Mouse (Mus musculus) small intestine, adult 2 months (tissue): ENCODE results near the gene Tuft1. TPM values are rescaled to one million over a fixed set of nuclear protein-coding genes. Genes with fewer than 3 reads are reported as not detected.
A peak's percentile ranks its signal among the peaks of the same experiment; 100 is the strongest.
"Not testable (repeated sequence)": the region's sequence is repeated elsewhere in the genome, so short reads cannot be mapped to it uniquely, and the experiment has no call there.

ENCODE experiments used
- H3K27ac ChIP-seq: fragments of 200-500 bp; 2 replicates; pipeline ENCODE4 v1.5.1; 2012; ENCODE audit warnings: low read depth, low read length, control low read depth, inconsistent platforms; ENCODE audit not compliant: insufficient read depth
- H3K27me3 ChIP-seq: fragments of 200-500 bp; 2 replicates; pipeline ENCODE4 v1.6.1; 2012; ENCODE audit warnings: mild to moderate bottlenecking, moderate library complexity, low read length, inconsistent platforms; ENCODE audit not compliant: control insufficient read depth, insufficient read depth
- H3K36me3 ChIP-seq: fragments of 200-500 bp; 2 replicates; pipeline ENCODE4 v1.6.1; 2012; ENCODE audit warnings: mild to moderate bottlenecking, low read length, control low read depth, inconsistent platforms; ENCODE audit not compliant: control insufficient read depth, insufficient read depth
- H3K4me1 ChIP-seq: fragments of 200-500 bp; 2 replicates; pipeline ENCODE4 v1.6.1; 2012; ENCODE audit warnings: low read length, inconsistent platforms, mixed read lengths; ENCODE audit not compliant: control insufficient read depth, insufficient read depth, insufficient read length
- H3K4me3 ChIP-seq: fragments of 200-500 bp; 2 replicates; pipeline ENCODE4 v1.5.1; 2012; ENCODE audit warnings: low read depth, mild to moderate bottlenecking, control low read depth, inconsistent platforms, low read length, moderate library complexity
- CTCF ChIP-seq: fragments of 200-500 bp; IDR thresholded peaks from 2 replicates; pipeline ENCODE4 v1.5.1; 2012; ENCODE audit warnings: low read depth, mild to moderate bottlenecking, control low read depth, inconsistent platforms, low read length, moderate library complexity, mixed read lengths; ENCODE audit not compliant: insufficient replicate concordance, insufficient read length; ENCODE audit errors: extremely low read depth
- POLR2A ChIP-seq: fragments of 200-500 bp; IDR thresholded peaks from 2 replicates; pipeline ENCODE4 v1.6.1; 2012; ENCODE audit warnings: low read depth, mild to moderate bottlenecking, control low read depth, inconsistent platforms, low read length, moderate library complexity
- WGBS: fragments of 180-500 bp; shearing (Covaris S2); methylation state at CpG from one replicate; pipeline ENCODE4 v1.1.7; 2018; 5-methylcytosine and 5-hydroxymethylcytosine counted together
- polyA plus RNA-seq: library from polyadenylated mRNA; depleted of rRNA; stranded (reverse); fragments of >200 nt; gene quantifications from 2 replicates; pipeline ENCODE4 v1.2.3, GENCODE M21; 2012; rRNA removed

Gene Tuft1
- polyA plus RNA-seq = 11.1 and 47.4 TPM in 2 replicates

DNA sequence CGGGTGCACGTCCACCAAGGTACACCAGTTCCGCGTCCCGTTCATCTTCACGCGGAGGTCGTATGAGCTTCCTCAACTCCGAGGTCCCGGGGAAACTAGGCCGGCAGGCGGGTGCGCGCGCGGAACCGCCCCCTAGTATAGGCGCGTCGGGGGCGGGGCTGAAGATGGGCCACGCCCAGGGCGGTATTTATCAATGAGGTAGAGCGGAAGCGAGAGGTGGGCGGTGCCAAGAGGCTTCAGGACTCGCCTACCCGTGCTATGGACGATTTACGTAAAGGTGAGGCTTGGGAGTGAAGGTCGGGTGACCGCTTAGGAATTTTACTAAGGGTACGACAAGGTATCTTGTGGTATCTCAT lies at the start of gene Tuft1:
TSS of gene Tuft1 (minus strand) at position 133 of the 356 bp plus-strand sequence.
- H3K4me1 ChIP-seq, H3K36me3 ChIP-seq, H3K27me3 ChIP-seq: not testable (repeated sequence)
- Histone ChIP-seq H3K4me3 (peak within 1 kb of the TSS; percentile 86), H3K27ac (peak within 1 kb of the TSS; percentile 81)
- 0% methylated on average over 22 of the region's 33 CpGs for WGBS

DNA sequence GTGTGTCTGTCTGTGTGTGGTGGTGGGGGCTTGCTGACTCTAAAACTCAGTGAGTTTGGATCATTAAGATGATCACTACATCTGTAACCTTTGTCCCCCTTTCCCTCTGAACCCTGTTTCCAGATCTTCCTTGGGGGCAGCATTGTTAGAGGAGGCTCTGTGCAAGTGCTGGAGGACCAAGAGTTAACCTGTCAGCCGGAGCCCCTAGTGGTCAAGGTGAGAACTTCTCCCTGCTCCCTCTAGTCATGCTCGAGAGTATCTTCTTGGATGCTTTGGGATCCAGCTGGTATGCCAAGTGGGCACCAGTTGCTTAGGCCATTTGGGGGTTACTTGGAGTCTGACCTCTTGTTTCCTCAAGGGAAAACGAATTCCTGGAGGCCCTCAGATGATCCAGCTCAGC lies 44.7 kb upstream of the Tuft1 start:
- not testable (repeated sequence) for H3K36me3 ChIP-seq, H3K27ac ChIP-seq, H3K27me3 ChIP-seq, H3K4me1 ChIP-seq, H3K4me3 ChIP-seq
- TF ChIP-seq CTCF = peak; percentile 37; the same call in 1 of the 2 replicates
- 10% methylated on average over 3 of the region's 3 CpGs for WGBS

DNA sequence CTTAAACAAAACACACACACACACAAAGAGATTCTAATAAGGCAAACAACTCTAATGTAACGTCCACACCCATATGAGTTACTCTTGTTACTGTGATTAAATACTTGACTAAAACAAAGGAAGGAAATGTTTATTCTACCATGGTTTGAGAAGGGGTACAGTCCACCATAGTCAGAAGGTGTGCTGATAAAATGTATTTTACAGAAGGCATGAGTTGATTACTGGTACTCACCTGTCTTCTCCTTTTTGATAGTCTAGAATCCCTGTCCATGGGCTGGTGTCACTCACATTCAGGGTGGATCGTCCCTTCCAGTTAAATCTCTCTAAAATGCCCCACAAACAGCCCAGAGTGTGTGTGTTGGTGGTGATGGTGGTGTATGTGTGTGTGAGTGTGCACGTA lies 44.2 kb upstream of the Tuft1 start:
- 75% methylated on average over 3 of the region's 3 CpGs for WGBS
- Histone ChIP-seq H3K4me1 (no peaks in the 10 kb centered on the region), H3K4me3 (no peak overlapping the region), H3K27me3 (no peaks in the 10 kb centered on the region), H3K36me3 (no peaks in the 10 kb centered on the region), H3K27ac (no peak overlapping the region)
- TF ChIP-seq POLR2A (no peak), CTCF (no peak)

DNA sequence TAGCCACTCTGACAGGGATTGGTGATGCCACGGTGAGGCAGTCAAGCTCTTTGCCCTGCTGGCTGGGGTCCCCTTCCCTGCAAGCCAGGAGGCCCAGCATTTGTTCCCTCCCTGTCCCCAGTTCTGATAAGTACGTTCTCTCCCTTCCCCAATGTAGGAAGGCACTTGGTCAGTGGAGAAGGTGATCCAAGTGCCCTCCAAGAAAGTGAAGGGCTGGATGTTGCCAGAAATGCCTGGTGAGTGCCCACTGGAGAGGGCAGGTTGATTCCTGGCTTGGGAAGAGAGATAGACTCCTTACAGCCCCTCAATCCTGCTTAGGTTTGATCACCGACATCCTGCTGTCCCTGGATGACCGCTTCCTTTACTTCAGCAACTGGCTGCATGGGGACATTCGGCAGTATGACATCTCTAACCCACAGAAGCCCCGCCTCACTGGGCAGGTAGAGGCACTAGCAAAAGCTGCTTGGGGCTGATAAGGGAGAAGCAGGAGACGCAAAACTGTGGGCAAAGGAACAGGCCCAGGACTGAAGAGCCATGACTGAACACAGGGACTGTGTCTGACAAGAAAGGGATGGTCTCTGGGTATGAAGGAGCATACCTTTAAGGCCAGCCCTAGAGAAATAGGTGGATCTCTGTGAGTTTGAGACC lies 43.6 kb upstream of the Tuft1 start:
- not testable (repeated sequence) for H3K36me3 ChIP-seq, H3K27me3 ChIP-seq, H3K27ac ChIP-seq, H3K4me3 ChIP-seq, H3K4me1 ChIP-seq
- WGBS = 84% methylated on average over 7 of the region's 7 CpGs

DNA sequence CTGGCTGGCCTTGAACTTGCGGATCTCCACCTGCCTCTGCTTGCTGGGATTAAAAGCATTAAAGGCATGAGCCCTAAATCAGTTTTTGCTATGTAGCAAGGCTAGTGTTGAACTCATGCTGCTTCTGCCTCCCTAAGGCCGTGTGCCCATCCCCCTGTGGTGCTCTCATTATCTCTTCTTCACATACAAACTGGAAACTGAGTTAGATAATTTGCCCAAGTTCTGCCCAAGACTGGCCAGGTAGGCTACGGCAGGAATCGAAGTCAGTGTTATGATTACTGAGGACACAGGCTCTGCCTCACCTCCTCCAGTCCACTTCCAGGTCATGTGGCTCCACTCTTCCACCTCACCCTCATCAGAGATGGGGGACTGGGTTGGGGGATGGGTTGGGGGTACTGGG lies 37.6 kb upstream of the Tuft1 start:
- not testable (repeated sequence) for H3K4me3 ChIP-seq, H3K27ac ChIP-seq, H3K27me3 ChIP-seq, H3K36me3 ChIP-seq, H3K4me1 ChIP-seq
- 93% methylated on average over 4 of the region's 4 CpGs for WGBS

DNA sequence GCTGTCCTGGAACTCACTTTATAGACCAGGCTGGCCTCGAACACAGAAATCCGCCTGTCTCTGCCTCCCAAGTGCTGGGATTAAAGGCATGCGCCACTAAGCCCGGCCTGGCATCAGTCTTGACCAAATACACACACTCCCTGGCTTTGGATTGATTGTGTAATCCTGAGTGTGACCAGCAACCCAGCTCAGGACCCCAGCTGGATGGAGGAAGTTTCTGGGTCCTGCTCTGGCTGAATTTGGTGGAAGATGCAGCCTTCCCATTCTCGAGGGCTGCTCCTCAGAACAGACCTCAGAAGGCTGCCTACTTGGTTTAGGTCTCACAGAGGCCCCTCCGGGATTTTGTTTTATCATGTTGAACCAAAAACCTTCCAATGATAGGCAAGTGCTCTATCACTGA lies 36.9 kb upstream of the Tuft1 start:
- not testable (repeated sequence) for H3K27ac ChIP-seq, H3K4me3 ChIP-seq, H3K36me3 ChIP-seq, H3K27me3 ChIP-seq
- H3K4me1 ChIP-seq = peaks cover 13% of the 10 kb centered on the region
- WGBS = 86% methylated on average over 6 of the region's 6 CpGs

DNA sequence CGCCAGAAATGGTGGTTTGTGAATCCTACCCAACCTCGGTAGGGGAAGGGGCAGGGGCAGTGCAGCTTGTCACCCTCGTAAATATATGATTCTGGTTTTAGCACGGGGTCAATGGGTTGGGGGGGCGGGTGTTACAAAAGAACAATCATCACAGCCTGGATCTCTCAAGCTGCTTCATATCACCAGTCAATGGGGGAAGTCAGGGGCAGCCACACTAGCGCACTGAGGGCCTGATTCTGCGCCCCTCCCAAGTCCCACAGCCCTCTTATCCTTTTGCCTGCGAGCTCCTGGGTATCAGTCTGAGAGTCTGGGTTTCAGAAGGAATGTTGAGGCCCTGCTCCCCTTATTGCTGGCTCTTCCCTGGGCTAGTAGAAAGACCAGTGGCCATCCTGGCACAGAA lies 35.2 kb upstream of the Tuft1 start:
- not testable (repeated sequence) for H3K27ac ChIP-seq, H3K27me3 ChIP-seq, H3K36me3 ChIP-seq, H3K4me3 ChIP-seq
- WGBS = 26% methylated on average over 5 of the region's 8 CpGs
- H3K4me1 ChIP-seq = peaks cover 17% of the 10 kb centered on the region

DNA sequence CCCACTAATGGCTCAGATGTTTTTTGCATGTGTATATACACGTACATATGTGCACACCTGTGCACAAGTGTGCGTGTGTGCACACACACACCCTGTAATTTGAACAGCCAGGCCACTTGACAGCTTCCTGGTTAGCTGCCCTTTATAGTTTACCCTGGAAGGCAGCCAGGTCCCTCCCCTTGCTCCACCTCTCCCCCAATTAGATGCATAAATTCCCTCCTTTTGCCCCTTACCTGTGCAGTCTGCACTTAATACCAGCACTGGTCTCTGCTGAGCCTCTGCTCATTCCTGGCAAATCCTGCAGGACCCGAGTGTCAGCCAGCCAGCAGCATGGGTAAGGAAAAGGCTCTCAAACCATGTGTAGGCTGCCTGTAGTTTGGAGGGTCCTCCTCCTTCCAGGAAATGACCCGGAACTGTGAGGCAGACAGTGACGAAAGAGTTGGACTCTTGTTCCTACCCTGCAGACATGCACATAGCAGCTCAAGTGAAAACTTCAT lies 34.7 kb upstream of the Tuft1 start, which contains the start of gene Selenbp2:
TSS of gene Selenbp2 (plus strand) at position 228 of the 497 bp plus-strand sequence.
- Histone ChIP-seq H3K27me3 (no peaks in the 10 kb centered on the region), H3K27ac (0 out of 2 replicates have a peak within 1 kb of the TSS, but pooled peaks have one; percentile 13), H3K36me3 (no peaks in the 10 kb centered on the region), H3K4me1 (peaks cover 17% of the 10 kb centered on the region), H3K4me3 (peak within 1 kb of the TSS; percentile 20)
- 15% methylated on average over 5 of the region's 5 CpGs for WGBS
- TF ChIP-seq CTCF = no peak
- TF ChIP-seq POLR2A = no peak

DNA sequence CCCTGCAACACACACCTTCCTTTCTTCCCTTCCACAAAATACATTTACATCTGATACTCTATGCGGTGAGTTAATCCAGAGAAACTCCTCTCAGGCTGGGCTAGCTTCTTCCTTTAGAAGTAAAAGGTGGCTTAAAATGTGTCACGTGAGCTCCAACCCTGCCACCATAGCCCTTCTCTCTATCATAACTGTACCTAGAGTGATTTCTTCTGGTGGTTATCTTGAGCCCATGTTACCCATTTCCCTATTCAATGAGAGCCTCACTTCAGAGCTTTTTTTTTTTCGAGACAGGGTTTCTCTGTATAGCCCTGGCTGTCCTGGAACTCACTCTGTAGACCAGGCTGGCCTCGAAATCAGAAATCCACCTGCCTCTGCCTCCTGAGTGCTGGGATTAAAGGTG lies 33.0 kb upstream of the Tuft1 start:
- not testable (repeated sequence) for H3K4me3 ChIP-seq, H3K27ac ChIP-seq, H3K27me3 ChIP-seq, H3K36me3 ChIP-seq
- 96% methylated on average over 4 of the region's 4 CpGs for WGBS
- H3K4me1 ChIP-seq = peaks cover 17% of the 10 kb centered on the region
